Mouse (Mus musculus): ENCODE measurements around the gene Scaf11.
"Not testable (repeated sequence)": the region's sequence is repeated elsewhere in the genome, so short reads cannot be mapped to it uniquely, and the experiment has no call there.

The Scaf11 gene

GRCm38 (mm10) chr15:96460730-96461540, at the start of gene Scaf11:
TSS of gene Scaf11 (minus strand) at chr15:96460843.
- peak; percentile 95 for DNase-seq

GRCm38 (mm10) chr15:96507097-96507840, 46.6 kb upstream of the Scaf11 start:
- DNase-seq: no peak

GRCm38 (mm10) chr15:96497646-96498045, 37.0 kb upstream of the Scaf11 start:
- no peak for DNase-seq

- DNase-seq: no peak
Measured at GRCm38 (mm10) chr15:96494279-96494678, 33.6 kb upstream of the Scaf11 start.

- no peak for DNase-seq
Measured at GRCm38 (mm10) chr15:96493573-96493972, 32.9 kb upstream of the Scaf11 start.

- DNase-seq: not testable (repeated sequence)
Measured at GRCm38 (mm10) chr15:96492919-96493318, 32.3 kb upstream of the Scaf11 start.

GRCm38 (mm10) chr15:96491861-96492641, 31.4 kb upstream of the Scaf11 start:
- no peak for DNase-seq

GRCm38 (mm10) chr15:96491421-96491820, 30.8 kb upstream of the Scaf11 start:
- no peak for DNase-seq

- no peak for DNase-seq
Measured at GRCm38 (mm10) chr15:96490123-96490522, 29.5 kb upstream of the Scaf11 start.

GRCm38 (mm10) chr15:96488941-96489786, 28.5 kb upstream of the Scaf11 start:
- DNase-seq: no peak

- no peak for DNase-seq
Measured at GRCm38 (mm10) chr15:96487066-96487698, 26.5 kb upstream of the Scaf11 start.

GRCm38 (mm10) chr15:96480822-96481221, 20.2 kb upstream of the Scaf11 start:
- no peak for DNase-seq

- no peak for DNase-seq
Measured at GRCm38 (mm10) chr15:96478006-96478405, 17.4 kb upstream of the Scaf11 start.

GRCm38 (mm10) chr15:96476359-96476758, 15.7 kb upstream of the Scaf11 start:
- peak; percentile 55 for DNase-seq

GRCm38 (mm10) chr15:96475571-96475972, 14.9 kb upstream of the Scaf11 start:
- peak; percentile 22 for DNase-seq

- DNase-seq: peak; percentile 53
Measured at GRCm38 (mm10) chr15:96474325-96474955, 13.8 kb upstream of the Scaf11 start.

- DNase-seq: no peak
Measured at GRCm38 (mm10) chr15:96473920-96474319, 13.3 kb upstream of the Scaf11 start.

- no peak for DNase-seq
Measured at GRCm38 (mm10) chr15:96468316-96468715, 7.7 kb upstream of the Scaf11 start.

GRCm38 (mm10) chr15:96467844-96468243, 7.2 kb upstream of the Scaf11 start:
- DNase-seq: no peak

- DNase-seq: peak; percentile 50
Measured at GRCm38 (mm10) chr15:96466362-96466903, 5.8 kb upstream of the Scaf11 start.

- DNase-seq: no peak
Measured at GRCm38 (mm10) chr15:96465076-96465475, 4.4 kb upstream of the Scaf11 start.

All from layer of hippocampus, adult 9-11 months (tissue).